Mouse (Mus musculus) neural tube, embryonic 11.5 days (tissue): ENCODE measurements around the gene Prkch. TPM values are rescaled to one million over a fixed set of nuclear protein-coding genes. Genes with fewer than 3 reads are reported as not detected.

Experiments used
- ATAC-seq: fragments of 200-750 bp; cut with Nextera tagmentation; 2 replicates; pipeline ENCODE4 v1.8.0; 2017; ENCODE audit warnings: moderate number of reproducible peaks, mild to moderate bottlenecking, moderate TSS enrichment, moderate library complexity; ENCODE audit not compliant: insufficient read depth, low FRiP score, low TSS enrichment
- DNase-seq: peaks from one replicate; pipeline ENCODE4 v3.0.0-alpha.2; 2015; ENCODE audit warnings: low spot score
- H3K27ac ChIP-seq: fragments of 300-500 bp; sonication (generic); 2 replicates; pipeline ENCODE4 v1.5.1; 2014; ENCODE audit warnings: low read depth, mild to moderate bottlenecking, low read length
- H3K27me3 ChIP-seq: fragments of 300-500 bp; sonication (generic); 2 replicates; pipeline ENCODE4 v1.6.1; 2014; ENCODE audit warnings: mild to moderate bottlenecking, low read length, mixed read lengths; ENCODE audit not compliant: control insufficient read depth, insufficient read depth
- H3K36me3 ChIP-seq: fragments of 300-500 bp; sonication (generic); 2 replicates; pipeline ENCODE4 v1.6.1; 2014; ENCODE audit warnings: mild to moderate bottlenecking, low read length, moderate library complexity, mixed read lengths; ENCODE audit not compliant: control insufficient read depth, insufficient read depth
- H3K4me1 ChIP-seq: fragments of 300-500 bp; sonication (generic); 2 replicates; pipeline ENCODE4 v1.6.1; 2014; ENCODE audit warnings: low read length, mixed read lengths; ENCODE audit not compliant: control insufficient read depth, insufficient read depth
- H3K4me2 ChIP-seq: fragments of 300-500 bp; sonication (generic); 2 replicates; pipeline ENCODE4 v1.6.1; 2014; ENCODE audit warnings: low read depth, mild to moderate bottlenecking, moderate library complexity
- H3K4me3 ChIP-seq: fragments of 300-500 bp; sonication (generic); 2 replicates; pipeline ENCODE4 v1.5.1; 2014; ENCODE audit warnings: low read depth, low read length
- H3K9ac ChIP-seq: fragments of 300-500 bp; sonication (generic); 2 replicates; pipeline ENCODE4 v1.6.1; 2014; ENCODE audit warnings: mild to moderate bottlenecking, low read length
- H3K9me3 ChIP-seq: fragments of 300-500 bp; sonication (generic); 2 replicates; pipeline ENCODE4 v1.6.1; 2016; ENCODE audit warnings: low read length; ENCODE audit not compliant: control insufficient read depth
- WGBS: fragments of 180-500 bp; shearing (Covaris S2); extraction: QIAGEN DNeasy Blood & Tissue Kit; methylation state at CpG from one replicate; pipeline ENCODE4 v1.1.7; 2014; 5-methylcytosine and 5-hydroxymethylcytosine counted together
- polyA plus RNA-seq: library from polyadenylated mRNA; unstranded; fragments of >200 nt; fragmentation: Nextera tagmentation; extraction: Ambion mirVana; gene quantifications from 2 replicates; pipeline ENCODE4 v1.2.1, GENCODE M21; 2014

The Prkch gene
- polyA plus RNA-seq, 1 experiment from 2014 or later = 11.7 TPM

DNA sequence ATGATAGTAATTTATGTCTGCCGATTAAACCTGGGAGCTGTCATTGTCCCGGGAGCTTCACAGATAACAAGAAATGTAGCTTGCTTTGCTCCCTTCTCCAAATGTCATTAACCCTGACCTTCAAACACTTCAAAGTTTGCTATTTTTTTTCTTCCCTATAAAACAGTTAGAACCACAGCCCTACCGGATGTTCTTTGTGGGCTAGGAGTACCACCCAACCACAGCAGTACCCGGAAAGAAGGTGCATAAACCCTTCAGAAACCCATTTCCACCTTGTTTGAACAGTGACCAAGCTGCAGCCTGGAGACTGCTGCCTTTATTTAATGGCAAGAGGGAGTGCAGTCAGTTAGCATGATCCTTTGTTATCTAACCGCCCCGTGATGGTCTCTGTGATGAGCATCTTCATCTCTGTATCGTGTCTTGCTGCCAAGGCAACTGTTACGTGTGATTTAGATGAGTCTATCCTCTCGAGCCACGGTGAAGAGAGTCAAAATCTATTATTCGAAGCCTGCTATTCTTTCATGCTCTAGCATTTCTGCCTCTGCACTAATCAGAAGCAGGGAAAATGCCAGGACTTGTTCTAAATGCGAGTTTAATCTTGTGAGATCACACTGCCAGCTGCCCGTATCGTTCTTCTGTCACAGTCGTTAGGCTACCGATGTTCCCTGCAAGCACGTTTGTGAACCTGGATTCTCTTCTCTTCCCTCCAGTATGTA is 115.0 kb downstream of the Prkch start:
- H3K9me3 ChIP-seq = no peaks in the 10 kb centered on the region
- H3K27ac ChIP-seq = no peak overlapping the region
- no peak overlapping the region for H3K4me3 ChIP-seq
- H3K9ac ChIP-seq = no peak overlapping the region
- H3K27me3 ChIP-seq = no peaks in the 10 kb centered on the region
- H3K4me1 ChIP-seq = no peaks in the 10 kb centered on the region
- H3K36me3 ChIP-seq = no peaks in the 10 kb centered on the region
- ATAC-seq (no peak), DNase-seq (no peak)
- WGBS = 76% methylated on average over 17 of the region's 17 CpGs
- no peak overlapping the region for H3K4me2 ChIP-seq

GRCm38 (mm10) chr12:73700544-73701069 is 116.0 kb downstream of the Prkch start:
- H3K9me3 ChIP-seq = no peaks in the 10 kb centered on the region
- H3K27ac ChIP-seq = no peak overlapping the region
- 85% methylated on average over 6 of the region's 6 CpGs for WGBS
- no peaks in the 10 kb centered on the region for H3K27me3 ChIP-seq
- ATAC-seq (no peak), DNase-seq (no peak)
- no peaks in the 10 kb centered on the region for H3K36me3 ChIP-seq
- H3K4me2 ChIP-seq = no peak overlapping the region
- no peak overlapping the region for H3K9ac ChIP-seq
- H3K4me1 ChIP-seq = no peaks in the 10 kb centered on the region
- no peak overlapping the region for H3K4me3 ChIP-seq

GRCm38 (mm10) chr12:73701999-73702398 is 117.4 kb downstream of the Prkch start:
- Histone ChIP-seq H3K4me2 (no peak overlapping the region), H3K27ac (no peak overlapping the region), H3K4me3 (no peak overlapping the region), H3K4me1 (no peaks in the 10 kb centered on the region), H3K9ac (no peak overlapping the region), H3K36me3 (no peaks in the 10 kb centered on the region), H3K27me3 (no peaks in the 10 kb centered on the region), H3K9me3 (no peaks in the 10 kb centered on the region)
- 91% methylated on average over 3 of the region's 3 CpGs for WGBS
- DNase-seq (no peak), ATAC-seq (no peak)

DNA sequence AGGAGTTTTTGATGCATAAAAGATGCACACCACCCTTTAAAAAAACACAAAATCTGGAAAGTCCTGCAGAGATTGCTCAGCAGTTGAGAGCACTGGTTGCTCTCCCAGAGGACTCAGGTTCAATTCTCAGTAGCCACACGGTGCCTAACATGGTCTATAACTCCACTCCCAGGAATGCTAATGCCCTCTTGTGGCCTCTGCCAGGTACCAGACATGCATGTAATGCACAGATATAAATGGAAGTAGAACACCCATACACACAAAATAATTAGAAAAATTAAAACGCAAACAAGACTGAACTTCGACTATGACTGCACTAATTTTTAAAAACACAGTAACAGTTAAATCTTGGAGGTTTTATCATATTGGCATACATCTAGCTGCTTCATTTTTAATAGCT is 119.8 kb downstream of the Prkch start:
- no peak overlapping the region for H3K27ac ChIP-seq
- no peaks in the 10 kb centered on the region for H3K9me3 ChIP-seq
- no peak for ATAC-seq
- H3K4me2 ChIP-seq = no peak overlapping the region
- H3K4me3 ChIP-seq = no peak overlapping the region
- H3K27me3 ChIP-seq = no peaks in the 10 kb centered on the region
- H3K4me1 ChIP-seq = no peaks in the 10 kb centered on the region
- 79% methylated on average over 3 of the region's 3 CpGs for WGBS
- H3K36me3 ChIP-seq = no peaks in the 10 kb centered on the region
- no peak overlapping the region for H3K9ac ChIP-seq
- no peak for DNase-seq

- H3K27me3 ChIP-seq = no peaks in the 10 kb centered on the region
- H3K4me1 ChIP-seq = no peaks in the 10 kb centered on the region
- no peak overlapping the region for H3K9ac ChIP-seq
- no peak overlapping the region for H3K4me2 ChIP-seq
- no peak for ATAC-seq
- peak; percentile 67 for DNase-seq
- H3K9me3 ChIP-seq = no peaks in the 10 kb centered on the region
- 43% methylated on average over 7 of the region's 7 CpGs for WGBS
- H3K27ac ChIP-seq = no peak overlapping the region
- no peak overlapping the region for H3K4me3 ChIP-seq
- no peaks in the 10 kb centered on the region for H3K36me3 ChIP-seq
These were observed 120.6 kb downstream of the Prkch start for GRCm38 (mm10) chr12:73705097-73705690.

DNA sequence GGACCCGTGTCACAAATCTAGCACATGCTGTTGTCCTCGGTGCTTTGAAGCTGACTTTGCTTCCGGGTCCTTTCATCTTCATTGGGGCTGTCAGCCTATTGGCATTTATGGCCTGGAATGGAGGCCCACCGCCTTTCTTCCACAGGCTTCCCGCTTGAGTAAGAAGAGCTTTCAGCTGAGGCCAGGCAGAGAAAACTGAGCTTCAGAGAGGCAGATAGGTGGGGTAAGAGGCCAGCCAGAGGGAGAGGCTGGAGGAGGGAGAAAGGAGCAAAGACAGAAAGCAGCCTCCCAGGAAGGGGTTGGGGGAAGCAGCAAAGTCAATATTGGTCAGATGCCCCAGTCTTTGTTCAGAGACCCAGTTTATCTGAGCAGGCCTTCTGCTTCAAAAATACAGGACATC is 123.9 kb downstream of the Prkch start:
- Histone ChIP-seq H3K36me3 (no peaks in the 10 kb centered on the region), H3K4me3 (no peak overlapping the region), H3K27me3 (no peaks in the 10 kb centered on the region), H3K27ac (no peak overlapping the region), H3K4me2 (no peak overlapping the region), H3K9ac (no peak overlapping the region), H3K4me1 (no peaks in the 10 kb centered on the region), H3K9me3 (no peaks in the 10 kb centered on the region)
- WGBS = 8% methylated on average over 5 of the region's 5 CpGs
- DNase-seq (no peak), ATAC-seq (no peak)

- DNase-seq (peak; percentile 58), ATAC-seq (no peak)
- no peaks in the 10 kb centered on the region for H3K4me1 ChIP-seq
- H3K9me3 ChIP-seq = no peaks in the 10 kb centered on the region
- no peaks in the 10 kb centered on the region for H3K36me3 ChIP-seq
- no peak overlapping the region for H3K9ac ChIP-seq
- 22% methylated on average over 8 of the region's 8 CpGs for WGBS
- no peaks in the 10 kb centered on the region for H3K27me3 ChIP-seq
- H3K4me3 ChIP-seq = no peak overlapping the region
- no peak overlapping the region for H3K27ac ChIP-seq
- no peak overlapping the region for H3K4me2 ChIP-seq
These were observed 124.3 kb downstream of the Prkch start for GRCm38 (mm10) chr12:73708920-73709319.

GRCm38 (mm10) chr12:73710846-73711245 is 126.2 kb downstream of the Prkch start:
- H3K27ac ChIP-seq = no peak overlapping the region
- H3K9ac ChIP-seq = no peak overlapping the region
- no peaks in the 10 kb centered on the region for H3K27me3 ChIP-seq
- H3K4me2 ChIP-seq = no peak overlapping the region
- no peaks in the 10 kb centered on the region for H3K36me3 ChIP-seq
- H3K4me3 ChIP-seq = no peak overlapping the region
- ATAC-seq (no peak), DNase-seq (no peak)
- H3K4me1 ChIP-seq = no peaks in the 10 kb centered on the region
- 75% methylated on average over 5 of the region's 5 CpGs for WGBS
- H3K9me3 ChIP-seq = no peaks in the 10 kb centered on the region

DNA sequence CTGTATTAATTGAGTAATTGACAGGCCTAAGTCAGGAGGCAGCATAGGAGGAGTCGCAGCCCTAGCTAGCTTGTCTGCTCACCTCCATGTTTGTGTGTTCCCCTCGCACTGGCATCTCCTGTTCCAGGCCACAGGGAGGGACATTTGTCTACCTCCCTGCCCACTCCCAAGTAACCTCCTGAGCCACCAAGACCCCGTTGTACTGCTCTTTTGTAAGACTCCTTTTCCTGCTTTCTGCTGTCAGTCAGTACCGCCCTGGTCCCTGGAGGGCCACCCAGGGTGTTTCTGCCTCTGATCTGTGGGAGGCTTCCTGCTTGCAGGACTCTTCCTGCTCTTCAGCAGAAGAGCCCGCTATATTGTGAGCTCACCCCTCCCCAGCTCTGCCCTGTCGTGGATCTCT is 127.5 kb downstream of the Prkch start:
- 40% methylated on average over 6 of the region's 6 CpGs for WGBS

More for the DNA sequence above, 127.5 kb downstream of the Prkch start:
- Histone ChIP-seq H3K9ac (no peak overlapping the region), H3K4me3 (no peak overlapping the region), H3K27ac (no peak overlapping the region), H3K36me3 (no peaks in the 10 kb centered on the region), H3K9me3 (no peaks in the 10 kb centered on the region), H3K4me2 (no peak overlapping the region), H3K27me3 (no peaks in the 10 kb centered on the region), H3K4me1 (no peaks in the 10 kb centered on the region)
- DNase-seq (no peak), ATAC-seq (no peak)
